Mouse (Mus musculus): ENCODE measurements at regions not wholly inside any gene's neighbourhood (a gene's known extent, or its start where the extent isn't known, plus 50 kb on each side); places are given as distances from the start of the nearest gene placed in this dataset.
"Not testable (repeated sequence)": the region's sequence is repeated elsewhere in the genome, so short reads cannot be mapped to it uniquely, and the experiment has no call there.

DNA sequence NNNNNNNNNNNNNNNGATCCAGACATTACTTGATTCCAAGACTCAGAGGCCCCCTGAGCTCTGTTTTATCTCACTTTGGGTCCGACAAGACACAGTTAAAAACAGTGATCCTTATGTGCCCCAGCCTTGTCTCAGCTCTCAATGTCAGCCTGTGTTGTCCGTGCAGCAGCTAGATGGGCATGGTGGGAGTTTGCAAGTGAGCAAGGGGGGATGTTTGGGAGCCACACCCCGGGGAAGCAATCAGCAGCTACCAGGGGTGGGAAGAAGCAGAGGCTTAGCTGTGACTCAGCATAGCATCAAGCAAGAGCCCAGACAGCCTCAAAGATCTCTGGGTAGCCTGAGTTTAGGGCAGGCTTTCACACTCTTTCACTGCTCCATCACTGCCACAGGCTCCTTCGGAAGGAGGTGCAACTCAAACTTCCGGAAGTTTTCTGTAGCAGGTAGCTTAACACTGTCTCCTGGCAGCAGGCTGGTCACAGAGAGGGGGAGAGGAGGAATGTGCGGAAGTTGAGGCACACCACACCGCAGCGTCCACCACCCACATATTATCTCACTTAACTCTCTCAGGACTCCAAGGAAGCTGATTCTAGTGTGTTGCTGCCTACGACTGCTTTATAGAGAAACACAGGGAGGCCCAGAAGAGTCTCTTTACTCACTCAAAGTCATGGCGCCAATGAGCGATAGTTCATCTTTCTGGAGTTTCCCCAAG is 80.2 kb upstream of the Defb33 start:
- not testable (repeated sequence) for DNase-seq

DNA sequence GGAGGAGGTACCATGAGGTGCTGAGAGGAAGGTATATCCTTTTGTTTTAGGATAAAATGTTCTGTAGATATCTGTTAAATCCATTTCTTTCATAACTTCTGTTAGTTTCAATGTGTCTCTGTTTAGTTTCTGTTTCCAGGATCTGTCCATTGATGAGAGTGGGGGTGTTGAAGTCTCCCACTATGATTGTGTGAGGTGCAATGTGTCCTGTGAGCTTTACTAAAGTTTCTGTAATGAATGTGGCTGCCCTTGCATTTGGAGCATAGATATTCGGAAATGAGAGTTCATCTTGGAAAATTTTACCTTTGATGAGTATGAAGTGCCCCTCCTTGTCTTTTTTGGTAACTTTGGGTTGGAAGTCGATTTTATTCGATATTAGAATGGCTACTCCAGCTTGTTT is 79.0 kb upstream of the Defb33 start:
- DNase-seq, result not testable (repeated sequence)

DNA sequence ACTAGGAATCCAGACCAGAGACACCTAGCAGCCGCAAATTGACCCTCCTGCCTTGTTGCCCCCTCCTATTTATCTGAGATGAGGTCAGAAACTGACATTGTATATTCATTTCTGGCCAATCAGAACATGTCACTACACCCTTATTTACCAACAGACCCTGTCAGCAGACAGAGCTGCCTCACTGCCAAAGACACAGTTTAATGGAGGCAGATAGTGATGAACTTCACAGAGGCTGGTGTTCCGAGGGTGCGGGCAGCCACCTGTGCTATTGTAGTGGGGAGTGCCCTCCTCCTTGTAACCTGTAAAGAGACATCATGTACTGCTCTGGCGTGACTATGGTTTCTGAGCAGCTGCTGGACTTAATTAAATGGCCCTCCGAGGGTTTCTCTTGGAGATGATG is 70.0 kb upstream of the Defb33 start:
- peak; percentile 23 for DNase-seq

DNA sequence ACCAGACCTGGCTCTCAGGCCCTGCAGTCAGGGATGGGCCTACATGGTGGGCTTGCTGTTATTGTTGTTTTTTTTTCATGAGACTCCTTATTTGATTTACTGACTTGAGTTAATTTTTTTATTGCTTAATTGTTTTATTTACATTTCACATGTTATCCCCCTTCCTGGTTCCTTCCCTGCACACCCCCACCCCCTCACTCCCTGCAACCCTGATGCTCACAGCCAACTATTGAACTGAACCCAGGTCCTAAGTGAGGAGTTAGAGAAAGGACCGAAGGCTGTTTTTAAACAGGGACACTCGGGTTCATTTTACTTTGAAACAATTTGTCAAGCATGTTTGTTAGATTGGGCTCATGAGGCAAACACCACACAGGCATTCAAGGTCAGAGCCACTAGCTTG is 69.2 kb upstream of the Defb33 start:
- not testable (repeated sequence) for DNase-seq

DNA sequence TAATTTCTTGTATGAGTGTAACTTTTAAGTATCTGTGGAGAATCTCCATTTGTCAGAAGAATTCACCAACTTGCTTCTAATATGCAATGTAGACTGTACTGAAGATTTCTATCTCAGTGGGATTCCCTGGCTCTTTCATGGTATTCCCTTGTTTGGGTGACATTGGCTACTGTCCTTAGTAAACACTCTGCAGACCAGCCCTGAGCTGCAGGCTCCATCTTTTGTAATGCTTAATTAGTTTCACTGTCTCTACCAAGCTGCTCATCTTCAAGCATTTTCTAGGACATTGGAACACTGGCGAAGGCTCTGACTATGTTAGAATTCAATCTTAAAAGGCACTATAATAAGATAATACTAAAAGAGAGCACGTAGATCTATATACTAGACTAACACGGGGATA is 53.0 kb upstream of the Defb33 start:
- DNase-seq, result not testable (repeated sequence)

Data from lung, postnatal 14 days (tissue).